Mouse (Mus musculus) E14TG2a.4 (cell line): ENCODE data around the gene Gmds.

ENCODE experiments used
- H3K27me3 ChIP-seq: 2 replicates; pipeline ENCODE4 v1.6.1; 2014; ENCODE audit warnings: low read length, control low read depth; ENCODE audit not compliant: insufficient read depth
- H3K36me3 ChIP-seq: 2 replicates; pipeline ENCODE4 v1.6.1; 2014; ENCODE audit warnings: low read length, control low read depth; ENCODE audit not compliant: insufficient read depth
- H3K4me1 ChIP-seq: replicated peaks from 2 replicates; pipeline ENCODE4 v1.6.1; 2014; ENCODE audit warnings: low read depth, low read length, control low read depth
- H3K4me3 ChIP-seq: replicated peaks from 2 replicates; pipeline ENCODE4 v1.5.1; 2014; ENCODE audit warnings: mild to moderate bottlenecking, low read length
- H3K9me3 ChIP-seq: 2 replicates; pipeline ENCODE4 v1.6.1; 2014; ENCODE audit warnings: low read length, control low read depth
- CTCF ChIP-seq: conservative IDR thresholded peaks from 2 replicates; pipeline ENCODE4 v1.5.1; 2014; ENCODE audit warnings: low read length
- NANOG ChIP-seq: IDR thresholded peaks from 2 replicates; pipeline ENCODE4 v1.6.1; 2014; ENCODE audit warnings: borderline replicate concordance, low read length, mixed read lengths
- POU5F1 ChIP-seq: IDR thresholded peaks from 2 replicates; pipeline ENCODE4 v1.6.1; 2014; ENCODE audit warnings: low read length, borderline replicate concordance

Gene Gmds

DNA sequence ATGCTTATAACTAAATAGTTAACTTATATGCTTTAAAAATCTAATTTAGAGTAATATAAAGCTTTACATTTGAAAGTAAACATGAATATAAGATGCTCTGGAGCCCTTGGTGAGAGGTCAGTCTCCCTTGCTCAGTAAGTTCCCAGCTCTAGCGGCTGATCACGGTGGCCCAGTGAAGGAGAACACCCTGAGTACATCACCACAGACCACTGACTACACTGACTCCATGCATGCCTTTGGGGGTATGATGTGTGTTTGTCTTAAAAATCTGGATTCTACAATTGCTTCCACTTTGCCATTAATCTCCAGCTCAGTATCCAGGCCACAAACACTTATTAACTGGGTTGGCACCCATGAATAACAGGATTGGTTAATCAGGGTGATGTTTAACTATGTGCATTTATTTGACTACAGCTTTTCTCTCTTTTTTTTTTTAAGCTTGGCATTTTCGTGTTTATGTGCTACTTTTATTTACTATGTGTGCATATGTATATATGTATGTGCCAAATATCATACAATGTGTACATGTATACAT is 393.8 kb downstream of the Gmds start:
- no peak overlapping the region for H3K4me3 ChIP-seq
- no peaks in the 10 kb centered on the region for H3K27me3 ChIP-seq
- H3K9me3 ChIP-seq, result no peaks in the 10 kb centered on the region
- no peaks in the 10 kb centered on the region for H3K4me1 ChIP-seq
- no peaks in the 10 kb centered on the region for H3K36me3 ChIP-seq
- TF ChIP-seq POU5F1 (no peak), CTCF (no peak), NANOG (no peak)

DNA sequence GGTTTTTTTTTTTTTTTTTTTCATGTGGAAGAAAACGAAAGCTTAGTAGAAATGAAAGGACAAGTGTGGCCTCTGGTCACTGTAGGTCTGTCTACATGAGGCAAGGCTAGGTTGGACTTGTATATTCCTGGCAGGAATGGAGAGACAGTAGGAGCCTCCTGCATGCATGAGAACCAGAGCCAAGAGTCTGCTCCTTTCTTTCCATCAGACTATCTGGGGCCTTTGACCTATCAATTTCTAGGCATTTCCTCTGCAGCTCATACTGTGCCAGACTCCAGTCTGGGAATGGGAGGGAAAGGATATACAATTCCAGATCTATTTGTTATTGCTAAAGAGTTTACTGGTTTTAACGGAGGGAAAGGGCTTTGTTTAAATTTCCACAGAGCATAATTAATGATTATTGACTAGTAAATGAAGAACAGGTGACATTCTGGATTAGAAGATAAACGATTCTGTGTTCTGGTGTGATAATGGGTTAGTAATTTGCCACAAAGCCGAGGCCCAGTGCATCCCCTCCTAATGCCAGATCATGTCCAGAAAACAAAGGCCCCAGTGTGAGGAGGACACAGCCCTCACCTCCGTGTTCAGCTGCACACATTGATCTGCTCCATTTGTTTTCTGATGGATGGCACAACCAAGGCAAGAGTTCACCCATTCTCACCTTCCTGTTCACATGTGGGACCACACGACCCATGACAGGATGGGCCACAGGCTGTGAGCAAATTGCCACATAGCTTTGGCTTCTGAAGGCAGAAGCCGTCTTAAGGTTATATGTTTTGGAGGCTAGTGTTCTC is 394.9 kb downstream of the Gmds start:
- no peaks in the 10 kb centered on the region for H3K9me3 ChIP-seq
- H3K27me3 ChIP-seq, result no peaks in the 10 kb centered on the region
- no peaks in the 10 kb centered on the region for H3K4me1 ChIP-seq
- H3K36me3 ChIP-seq, result no peaks in the 10 kb centered on the region
- no peak for TF ChIP-seq POU5F1
- TF ChIP-seq NANOG, result no peak
- no peak for TF ChIP-seq CTCF
- H3K4me3 ChIP-seq, result no peak overlapping the region

DNA sequence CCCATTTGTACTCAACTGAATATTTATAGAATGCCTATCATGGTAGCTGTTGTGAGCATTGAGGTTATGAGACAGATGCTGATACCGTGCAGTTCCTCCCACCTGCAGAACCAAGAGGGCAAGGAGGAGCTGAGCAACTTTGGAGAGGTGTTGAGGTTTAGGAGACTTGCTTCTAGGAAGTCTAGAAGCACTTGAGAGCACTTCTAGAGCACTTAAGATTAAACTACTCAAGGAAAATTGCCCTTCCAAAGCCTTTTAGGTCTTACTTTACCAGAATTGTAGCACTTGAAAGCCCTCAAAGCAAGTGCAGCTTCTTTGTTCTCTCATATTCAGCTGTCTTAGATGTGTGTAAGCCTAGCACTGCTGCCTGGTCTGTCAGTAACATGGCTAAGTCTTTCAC is 409.2 kb downstream of the Gmds start:
- Histone ChIP-seq H3K27me3 (no peaks in the 10 kb centered on the region; the same call in 1 of the 2 replicates), H3K9me3 (no peaks in the 10 kb centered on the region), H3K4me3 (no peak overlapping the region), H3K36me3 (no peaks in the 10 kb centered on the region), H3K4me1 (peaks cover 10% of the 10 kb centered on the region; the same call in 1 of the 2 replicates)
- TF ChIP-seq POU5F1 (no peak), CTCF (no peak), NANOG (no peak)

DNA sequence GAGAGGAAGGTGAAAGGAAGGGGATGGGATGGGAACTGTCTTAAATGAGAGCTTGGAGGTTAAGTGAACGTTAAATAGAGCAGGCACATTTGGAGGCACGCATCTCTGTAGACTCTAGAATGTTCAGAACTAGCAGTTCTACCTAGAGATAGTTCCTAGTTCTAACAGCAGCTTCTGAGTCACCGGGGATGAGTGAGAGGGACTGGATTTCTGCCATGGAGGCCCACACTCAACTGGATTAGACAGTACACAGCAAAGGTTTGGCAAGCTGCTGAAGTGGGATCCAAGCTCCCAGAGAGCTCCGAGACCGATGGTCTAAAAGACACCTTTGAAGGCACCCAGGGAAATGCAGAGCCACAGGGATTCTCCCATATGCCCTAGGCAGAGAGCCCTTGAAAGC is 411.9 kb downstream of the Gmds start:
- Histone ChIP-seq H3K36me3 (no peaks in the 10 kb centered on the region), H3K4me3 (no peak overlapping the region), H3K27me3 (no peaks in the 10 kb centered on the region; the same call in 1 of the 2 replicates), H3K4me1 (peaks cover 13% of the 10 kb centered on the region), H3K9me3 (no peaks in the 10 kb centered on the region)
- no peak for TF ChIP-seq POU5F1
- no peak for TF ChIP-seq NANOG
- TF ChIP-seq CTCF, result no peak

DNA sequence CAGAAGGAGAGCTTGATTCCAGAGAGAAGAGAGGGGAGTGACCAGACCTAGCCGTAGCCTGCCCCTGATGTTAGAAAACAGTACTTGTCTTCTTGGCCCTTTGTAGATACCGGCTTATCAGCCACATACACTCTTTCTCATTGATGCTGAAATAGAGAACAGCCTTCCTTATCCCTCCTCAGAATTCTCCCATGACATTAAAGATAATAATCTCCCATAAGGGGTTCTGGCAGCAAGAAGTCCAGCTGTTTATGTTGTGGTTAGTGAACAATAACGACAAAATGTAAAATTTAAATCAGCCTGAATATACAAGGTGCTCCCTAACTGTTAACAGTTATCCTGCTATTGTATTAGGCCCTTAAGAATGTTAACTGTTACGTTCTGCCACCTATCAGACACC is 414.0 kb downstream of the Gmds start:
- TF ChIP-seq POU5F1, result no peak
- TF ChIP-seq NANOG, result no peak
- no peak for TF ChIP-seq CTCF
- no peaks in the 10 kb centered on the region; the same call in 1 of the 2 replicates for H3K27me3 ChIP-seq
- no peaks in the 10 kb centered on the region for H3K9me3 ChIP-seq
- H3K36me3 ChIP-seq, result no peaks in the 10 kb centered on the region
- H3K4me3 ChIP-seq, result no peak overlapping the region
- peaks cover 17% of the 10 kb centered on the region for H3K4me1 ChIP-seq

DNA sequence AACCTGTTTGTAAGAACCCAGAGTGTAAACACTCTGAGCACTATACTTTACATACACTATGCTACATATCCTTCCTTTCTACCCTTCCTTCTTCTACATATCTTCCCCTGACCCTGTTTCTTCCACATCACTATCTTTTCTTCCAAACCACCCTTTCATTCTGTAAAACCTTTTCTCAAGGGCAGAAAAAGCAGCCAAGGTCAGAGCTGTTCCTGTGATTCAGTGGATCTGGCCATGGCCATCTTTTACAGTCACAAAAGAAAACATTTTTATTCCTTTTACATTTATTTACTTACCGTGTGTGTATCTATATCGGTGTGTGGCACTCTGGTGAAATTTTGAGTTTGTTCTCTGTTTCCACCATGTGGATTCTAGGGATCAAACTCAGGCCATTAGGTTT is 418.8 kb downstream of the Gmds start:
- peaks cover 41% of the 10 kb centered on the region for H3K4me1 ChIP-seq
- TF ChIP-seq CTCF (no peak), POU5F1 (no peak), NANOG (no peak)
- no peaks in the 10 kb centered on the region for H3K27me3 ChIP-seq

DNA sequence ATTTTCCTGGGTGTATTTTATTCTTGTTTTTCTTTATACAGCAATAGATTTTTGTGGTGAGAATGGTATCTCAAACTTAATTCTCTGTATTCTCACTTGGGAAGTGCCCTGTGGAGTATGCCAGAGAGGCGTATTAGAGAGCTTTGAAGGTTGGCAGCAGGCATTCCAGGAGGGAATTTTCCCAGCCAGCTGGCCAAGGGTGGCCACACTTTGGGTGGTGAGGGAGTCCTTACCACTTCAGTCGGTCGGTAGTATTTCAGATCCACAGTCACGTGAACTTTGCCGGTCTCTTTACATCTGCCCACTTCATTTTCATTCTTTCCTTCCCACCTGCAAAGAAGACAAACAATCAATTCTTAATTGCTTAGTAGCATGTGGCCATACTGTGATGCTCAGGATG is 421.2 kb downstream of the Gmds start:
- no peaks in the 10 kb centered on the region for H3K36me3 ChIP-seq
- no peak overlapping the region for H3K4me3 ChIP-seq
- no peaks in the 10 kb centered on the region for H3K9me3 ChIP-seq
- H3K27me3 ChIP-seq, result no peaks in the 10 kb centered on the region
- peaks cover 43% of the 10 kb centered on the region for H3K4me1 ChIP-seq
- peak; percentile 66; the same call in 1 of the 2 replicates for TF ChIP-seq NANOG
- TF ChIP-seq POU5F1, result no peak
- no peak for TF ChIP-seq CTCF

More for the DNA sequence above, 418.8 kb downstream of the Gmds start:
- no peaks in the 10 kb centered on the region for H3K9me3 ChIP-seq
- no peak overlapping the region for H3K4me3 ChIP-seq
- H3K36me3 ChIP-seq, result no peaks in the 10 kb centered on the region

DNA sequence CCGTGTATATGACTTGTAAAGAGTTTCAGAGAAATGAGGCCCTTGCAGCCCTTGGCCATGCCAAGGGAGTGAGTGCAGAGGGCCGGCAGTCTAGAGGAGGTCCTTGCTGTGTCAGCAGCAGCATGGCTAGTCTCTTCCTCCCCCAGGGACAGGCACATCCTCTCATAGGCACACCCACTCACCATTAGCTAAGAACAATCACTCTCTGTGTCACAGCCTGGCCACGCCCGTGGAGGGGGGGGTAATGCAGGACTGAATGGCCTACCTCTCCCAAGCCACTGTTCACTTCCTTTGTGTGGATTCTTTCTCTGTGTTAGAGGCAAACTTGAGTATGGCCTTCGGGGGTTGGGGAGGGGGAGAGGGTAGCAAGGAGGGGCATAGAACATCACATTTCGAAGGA is 422.8 kb downstream of the Gmds start:
- H3K9me3 ChIP-seq, result no peaks in the 10 kb centered on the region
- TF ChIP-seq CTCF (no peak), NANOG (no peak), POU5F1 (no peak)
- H3K36me3 ChIP-seq, result no peaks in the 10 kb centered on the region
- no peaks in the 10 kb centered on the region for H3K27me3 ChIP-seq
- peaks cover 41% of the 10 kb centered on the region for H3K4me1 ChIP-seq
- H3K4me3 ChIP-seq, result peak overlapping the region; percentile 7; the same call in 1 of the 2 replicates
